Mouse (Mus musculus) ES-Bruce4 (cell line): ENCODE measurements around the gene Ptpn9. TPM values are rescaled to one million over a fixed set of nuclear protein-coding genes. Genes with fewer than 3 reads are reported as not detected.
A peak's percentile ranks its signal among the peaks of the same experiment; 100 is the strongest.
"Not testable (repeated sequence)": the region's sequence is repeated elsewhere in the genome, so short reads cannot be mapped to it uniquely, and the experiment has no call there.

Experiments used
- H3K27ac ChIP-seq: 2 replicates; pipeline ENCODE4 v1.5.1; 2012; ENCODE audit warnings: low read length, inconsistent platforms; ENCODE audit not compliant: insufficient read depth
- H3K27me3 ChIP-seq: 2 replicates; pipeline ENCODE4 v1.6.1; 2012; ENCODE audit warnings: mild to moderate bottlenecking, low read length, inconsistent platforms; ENCODE audit not compliant: control insufficient read depth, poor library complexity, insufficient read depth, severe bottlenecking
- H3K36me3 ChIP-seq: 2 replicates; pipeline ENCODE4 v1.6.1; 2012; ENCODE audit warnings: inconsistent platforms, mild to moderate bottlenecking, low read length, moderate library complexity; ENCODE audit not compliant: control insufficient read depth, poor library complexity, insufficient read depth, severe bottlenecking
- H3K4me1 ChIP-seq: one replicate; pipeline ENCODE4 v1.8.1; 2011; ENCODE audit warnings: low read length; ENCODE audit not compliant: control insufficient read depth, insufficient read depth
- H3K4me3 ChIP-seq: 2 replicates; pipeline ENCODE4 v1.5.1; 2011; ENCODE audit warnings: low read depth, mild to moderate bottlenecking, low read length
- H3K9ac ChIP-seq: 2 replicates; pipeline ENCODE4 v1.6.1; 2012; ENCODE audit warnings: low read depth, mild to moderate bottlenecking, inconsistent platforms; ENCODE audit not compliant: poor library complexity, severe bottlenecking
- H3K9me3 ChIP-seq: replicated peaks from 2 replicates; pipeline ENCODE4 v1.6.1; 2012; ENCODE audit warnings: mild to moderate bottlenecking, low read length, inconsistent platforms; ENCODE audit not compliant: control insufficient read depth, poor library complexity, insufficient read depth, severe bottlenecking
- CTCF ChIP-seq: IDR thresholded peaks from one replicate; pipeline ENCODE4 v1.8.1; 2011; ENCODE audit warnings: low read depth, low read length
- EP300 ChIP-seq: IDR thresholded peaks from 2 replicates; pipeline ENCODE4 v1.6.1; 2011; ENCODE audit warnings: low read depth, low read length; ENCODE audit not compliant: insufficient read depth
- POLR2A ChIP-seq: IDR thresholded peaks from one replicate; pipeline ENCODE4 v1.8.1; 2011; ENCODE audit warnings: low read length; ENCODE audit not compliant: insufficient read depth
- polyA plus RNA-seq: library from polyadenylated mRNA; stranded (reverse); fragments of >200 nt; gene quantifications from 2 replicates; pipeline ENCODE4 v1.2.4, GENCODE M21; 2011; ENCODE audit warnings: low read depth; ENCODE audit not compliant: missing spikeins, insufficient read depth, insufficient read length

Ptpn9 gene
- polyA plus RNA-seq, 1 experiment: 13.7 TPM

GRCm38 (mm10) chr9:56980186-56980585 is 14.5 kb upstream of the Ptpn9 start:
- Histone ChIP-seq H3K4me1 (peaks cover 3% of the 10 kb centered on the region), H3K27me3 (no peaks in the 10 kb centered on the region), H3K4me3 (no peak overlapping the region), H3K9me3 (no peaks in the 10 kb centered on the region), H3K9ac (no peak overlapping the region), H3K27ac (no peak overlapping the region), H3K36me3 (peaks cover 6% of the 10 kb centered on the region; the same call in 1 of the 2 replicates)
- no peak for TF ChIP-seq POLR2A
- TF ChIP-seq EP300: no peak
- no peak for TF ChIP-seq CTCF

DNA sequence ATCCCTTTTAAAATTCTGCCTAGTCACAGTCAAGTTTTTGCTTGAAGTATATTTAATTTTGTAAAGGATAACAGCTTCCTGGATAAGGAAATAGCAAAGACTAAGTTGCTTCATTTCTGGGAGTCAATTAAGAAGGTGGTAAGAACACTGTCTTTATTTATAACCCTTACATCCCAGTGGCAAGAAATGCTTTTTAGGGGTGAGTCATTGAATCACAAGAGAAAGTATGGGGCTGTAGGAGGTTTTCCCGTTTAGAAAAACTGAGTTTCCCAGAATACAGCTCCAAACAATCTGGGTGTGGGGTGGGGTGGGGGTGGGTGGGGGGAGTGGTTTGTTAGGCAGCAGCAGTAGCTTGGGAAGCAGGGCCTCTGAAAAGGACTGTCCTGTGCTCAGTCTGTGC is 13.2 kb upstream of the Ptpn9 start:
- H3K9me3 ChIP-seq: no peaks in the 10 kb centered on the region
- no peak overlapping the region for H3K9ac ChIP-seq
- H3K27me3 ChIP-seq: no peaks in the 10 kb centered on the region
- H3K4me1 ChIP-seq: peaks cover 3% of the 10 kb centered on the region
- no peak overlapping the region for H3K4me3 ChIP-seq
- no peak overlapping the region for H3K27ac ChIP-seq
- H3K36me3 ChIP-seq: peaks cover 6% of the 10 kb centered on the region; the same call in 1 of the 2 replicates
- TF ChIP-seq CTCF (no peak), POLR2A (no peak), EP300 (no peak)

DNA sequence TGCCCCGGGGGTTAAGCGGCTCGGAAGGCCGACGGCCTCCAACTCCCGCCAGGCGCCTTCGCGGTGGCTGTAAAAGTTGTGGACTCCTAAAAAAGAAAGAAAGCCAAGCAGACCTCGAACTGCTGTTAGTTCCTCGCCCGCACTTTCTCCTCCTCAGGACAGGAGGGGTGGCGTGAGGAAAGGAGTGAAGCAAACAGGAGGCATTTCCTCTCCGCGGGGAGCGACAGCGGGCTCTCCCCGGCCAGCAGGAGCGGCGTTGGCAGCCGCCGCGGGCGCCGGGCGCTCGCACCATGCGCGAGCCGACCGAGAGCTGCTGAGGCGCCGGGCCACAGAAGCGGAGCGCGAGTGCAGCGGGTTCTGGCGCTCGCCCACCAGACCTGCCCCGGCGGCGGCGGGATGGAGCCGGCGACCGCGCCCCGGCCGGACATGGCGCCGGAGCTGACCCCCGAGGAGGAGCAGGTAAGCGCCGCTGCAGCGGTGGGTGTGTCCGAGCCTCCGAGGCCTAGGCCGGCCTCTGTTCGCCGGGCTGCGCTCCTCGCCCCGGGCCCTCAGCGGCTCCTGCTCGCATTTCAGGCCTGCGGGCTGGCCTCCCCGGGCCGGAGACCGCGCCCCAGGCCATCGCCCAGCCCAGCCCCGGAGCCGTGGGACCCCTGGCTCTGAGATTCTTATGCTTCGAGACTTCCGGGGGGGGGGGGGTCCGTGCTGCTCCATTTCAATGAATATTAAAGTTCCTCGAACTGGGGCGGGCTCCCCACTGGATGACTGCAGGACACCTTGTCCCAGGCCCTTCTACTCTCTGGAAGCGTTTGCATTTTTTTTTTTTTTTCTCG is 690 bp downstream of the Ptpn9 start:
- Histone ChIP-seq H3K27ac (peak overlapping the region; percentile 33), H3K4me3 (peak overlapping the region; percentile 95), H3K27me3 (no peaks in the 10 kb centered on the region; the same call in 1 of the 2 replicates), H3K4me1 (no peaks in the 10 kb centered on the region), H3K36me3 (no peaks in the 10 kb centered on the region), H3K9ac (peak overlapping the region; percentile 93), H3K9me3 (no peaks in the 10 kb centered on the region)
- no peak for TF ChIP-seq CTCF
- no peak for TF ChIP-seq POLR2A
- TF ChIP-seq EP300: no peak

- Histone ChIP-seq H3K4me3 (peak overlapping the region; percentile 95), H3K4me1 (no peaks in the 10 kb centered on the region), H3K27ac (no peak overlapping the region), H3K9ac (peak overlapping the region; percentile 93), H3K9me3 (no peaks in the 10 kb centered on the region), H3K36me3 (no peaks in the 10 kb centered on the region), H3K27me3 (no peaks in the 10 kb centered on the region; the same call in 1 of the 2 replicates)
- TF ChIP-seq EP300 (no peak), CTCF (no peak), POLR2A (no peak)
Measured at GRCm38 (mm10) chr9:56996028-56996346, 1.3 kb downstream of the Ptpn9 start.

GRCm38 (mm10) chr9:56997206-56997605 is 2.5 kb downstream of the Ptpn9 start:
- not testable (repeated sequence) for H3K36me3 ChIP-seq, H3K4me3 ChIP-seq, H3K9me3 ChIP-seq, H3K27ac ChIP-seq, H3K27me3 ChIP-seq, H3K9ac ChIP-seq, H3K4me1 ChIP-seq

GRCm38 (mm10) chr9:57003011-57003410 is 8.3 kb downstream of the Ptpn9 start:
- no peak overlapping the region for H3K27ac ChIP-seq

More at GRCm38 (mm10) chr9:57003011-57003410, 8.3 kb downstream of the Ptpn9 start:
- H3K36me3 ChIP-seq: no peaks in the 10 kb centered on the region
- H3K9me3 ChIP-seq: 0 out of 2 replicates have a peak, but pooled peaks cover 3% of the 10 kb centered on the region
- H3K4me3 ChIP-seq: no peak overlapping the region
- TF ChIP-seq CTCF (no peak), POLR2A (no peak), EP300 (no peak)
- H3K4me1 ChIP-seq: no peaks in the 10 kb centered on the region
- no peaks in the 10 kb centered on the region for H3K27me3 ChIP-seq
- H3K9ac ChIP-seq: no peak overlapping the region
